Mouse (Mus musculus): ENCODE measurements around the gene Olfr821.
"Not testable (repeated sequence)": the region's sequence is repeated elsewhere in the genome, so short reads cannot be mapped to it uniquely, and the experiment has no call there.

Olfr821 gene

DNA sequence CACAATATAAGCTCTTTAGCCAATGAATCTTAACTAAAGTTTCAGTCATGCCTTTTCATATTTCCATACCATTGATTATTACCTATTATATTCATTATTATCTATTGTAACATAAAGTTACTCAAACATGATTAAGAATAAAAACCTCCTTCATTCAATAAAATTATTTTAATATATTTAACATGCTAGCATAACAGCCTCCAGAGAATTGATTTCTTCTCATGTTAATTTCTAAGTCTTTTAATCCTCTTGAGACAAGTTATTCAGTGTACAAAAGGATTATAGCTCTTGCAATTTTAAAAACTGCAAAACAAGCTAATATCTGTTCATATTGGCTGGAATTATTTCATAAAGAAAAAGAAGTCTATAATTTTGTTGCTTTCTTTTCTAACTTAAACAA, at the start of gene Olfr821:
TSS of gene Olfr821 (plus strand) at position 301 of the 400 bp plus-strand sequence.
- DNase-seq: no peak

DNA sequence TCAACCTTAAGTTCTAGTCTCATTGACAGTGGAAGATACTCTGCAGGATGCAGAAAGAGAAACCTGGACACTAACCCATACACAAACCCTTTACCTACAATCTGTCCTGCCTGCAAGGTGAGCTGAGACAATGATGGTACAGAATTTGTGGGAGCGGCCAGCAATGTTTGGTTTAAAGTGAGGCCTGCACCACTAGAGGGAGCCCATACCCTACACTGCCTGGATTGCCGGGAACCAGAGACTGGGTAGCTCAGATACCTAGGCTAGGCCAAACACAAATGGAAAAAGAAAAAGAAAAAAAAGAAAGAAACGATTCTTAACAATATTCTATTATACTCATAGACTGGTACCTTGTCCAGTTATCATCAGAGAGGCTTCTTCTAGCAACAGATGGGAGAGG, 48.3 kb upstream of the Olfr821 start:
- DNase-seq: not testable (repeated sequence)

DNA sequence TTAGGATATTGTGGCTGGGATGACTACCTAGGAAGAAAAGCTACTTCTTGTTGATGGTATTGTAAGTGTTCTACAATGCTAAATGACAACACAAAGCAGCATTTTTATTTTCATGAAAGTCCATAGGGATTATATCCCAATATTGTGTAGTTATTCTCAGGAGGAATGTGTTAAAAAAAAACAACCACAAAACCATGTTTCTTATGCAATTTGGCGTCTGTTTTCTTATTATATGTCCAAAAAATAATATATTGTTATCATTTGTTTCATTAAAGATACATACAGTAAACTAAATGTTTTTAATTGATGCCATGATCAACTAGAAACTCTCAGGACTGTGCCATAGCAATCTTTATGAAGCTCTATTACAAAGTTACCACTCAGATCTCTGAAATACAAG, 45.2 kb upstream of the Olfr821 start, which contains the start of gene Gm10310:
TSS of gene Gm10310 (minus strand) at position 101 of the 400 bp plus-strand sequence.
- DNase-seq: not testable (repeated sequence)

DNA sequence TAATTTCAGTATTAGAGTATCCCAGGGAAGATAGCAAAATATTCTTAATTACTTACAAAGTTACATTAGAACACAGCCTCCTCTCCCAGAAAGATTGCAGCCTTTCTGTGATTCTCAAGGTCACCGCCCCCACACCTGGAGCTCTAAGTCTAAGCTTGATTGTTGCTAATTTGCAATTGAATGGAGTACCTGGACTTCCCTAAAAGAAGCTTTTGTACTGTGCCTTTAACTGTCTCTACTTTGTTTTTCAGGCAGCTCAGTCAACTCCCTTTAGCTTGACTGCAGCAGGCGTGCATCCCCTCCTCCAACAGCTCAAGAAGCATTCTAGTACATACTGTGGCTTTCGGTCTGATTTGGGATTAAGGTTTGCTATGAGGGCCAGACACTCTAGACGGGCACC, 26.0 kb upstream of the Olfr821 start:
- DNase-seq: not testable (repeated sequence)

DNA sequence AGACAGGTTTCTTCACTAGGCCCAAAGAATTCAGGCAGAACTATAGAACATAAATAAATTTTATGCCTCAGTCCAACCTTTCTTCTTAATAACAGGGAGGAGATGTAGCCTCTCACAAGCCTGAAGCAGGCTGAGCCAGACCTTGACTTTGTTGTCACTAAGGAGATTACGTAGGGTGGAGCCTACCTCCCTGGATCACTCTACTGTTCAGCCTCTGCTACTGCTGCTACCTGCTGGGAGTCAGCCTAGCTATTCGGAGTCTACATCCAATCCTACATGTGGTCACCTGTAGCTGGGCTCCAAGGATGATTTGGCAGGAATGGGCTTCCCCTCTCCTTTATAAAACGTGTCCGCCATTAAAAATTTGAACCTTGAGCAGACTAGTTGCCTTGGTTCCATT, 24.8 kb upstream of the Olfr821 start:
- DNase-seq: not testable (repeated sequence)

DNA sequence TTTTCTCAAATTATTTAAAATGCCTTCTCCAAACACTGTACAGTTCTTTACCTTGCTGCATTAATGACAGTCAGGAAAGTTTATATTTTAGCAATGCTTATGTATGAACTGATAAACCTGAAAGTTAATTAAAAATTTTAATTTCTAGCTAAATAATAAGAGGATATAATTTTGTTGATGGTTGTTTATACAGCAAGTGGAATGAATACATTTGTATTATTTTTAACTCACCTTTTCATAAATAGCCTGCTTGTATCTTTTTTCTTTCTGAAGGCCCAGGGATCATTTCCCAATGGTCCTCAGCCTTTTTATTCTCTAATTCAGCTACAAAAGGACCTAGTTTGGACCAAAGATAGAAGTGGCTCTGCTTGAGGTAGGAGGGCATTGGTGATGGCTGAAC, 17.8 kb upstream of the Olfr821 start, which contains the start of gene Olfr820:
TSS of gene Olfr820 (plus strand) at position 301 of the 400 bp plus-strand sequence.
- DNase-seq: no peak

DNA sequence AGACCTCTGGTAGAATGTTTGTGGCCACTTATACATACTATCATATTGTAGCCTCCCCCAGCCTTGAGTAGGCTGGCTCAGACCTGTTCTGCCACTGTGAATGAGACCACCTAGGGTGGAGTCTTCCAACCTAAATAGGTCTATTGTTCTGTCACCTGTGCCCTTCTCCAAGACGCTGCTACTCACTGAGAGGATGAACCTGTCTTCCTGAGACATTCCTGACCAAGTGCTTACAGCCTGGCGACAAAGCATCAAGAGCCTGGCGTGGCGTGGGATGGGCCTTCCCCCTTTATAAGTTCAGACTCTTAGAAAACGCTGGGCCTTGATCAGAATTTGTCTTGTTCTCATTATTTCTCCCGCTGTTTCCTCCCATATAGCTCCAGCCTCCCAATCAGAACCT, 6.9 kb downstream of the Olfr821 start:
- no peak for DNase-seq

DNA sequence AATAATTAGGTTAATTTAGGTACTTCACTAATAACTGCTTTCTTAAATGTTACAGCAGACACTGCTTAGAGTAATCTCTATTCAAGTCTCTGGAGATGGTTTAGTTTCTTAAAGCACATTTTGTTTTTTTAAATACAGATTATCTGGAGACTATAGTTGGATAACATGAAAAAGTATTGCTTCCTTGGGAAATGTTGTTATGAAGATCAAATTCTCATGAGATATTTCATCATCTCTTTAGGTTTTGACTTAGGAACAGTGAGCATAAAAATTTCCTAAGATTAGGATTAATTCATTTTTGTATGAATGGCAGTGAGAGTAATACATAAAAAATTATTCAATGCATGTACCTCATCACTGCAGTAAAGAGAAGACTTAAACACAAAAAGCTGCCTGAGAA, 40.8 kb downstream of the Olfr821 start, which contains the start of gene Olfr822:
TSS of gene Olfr822 (plus strand) at position 301 of the 400 bp plus-strand sequence.
- no peak for DNase-seq

Measured in thymus, postnatal 4 days (tissue).